Mouse (Mus musculus) inflammation-experienced regulatory T-cells, adult 6 months (primary cell): ENCODE measurements around the gene Nr4a1. TPM values are rescaled to one million over a fixed set of nuclear protein-coding genes. Genes with fewer than 3 reads are reported as not detected.

Experiments
- ATAC-seq: one replicate; pipeline ENCODE4 v1.8.0; 2017
- polyA plus RNA-seq, 3 experiments: library from polyadenylated mRNA; unstranded; fragments of 100-300 nt; shearing (Covaris generic); gene quantifications; one replicate each; pipeline ENCODE4 v1.2.1; 2017

Nr4a1 gene
- polyA plus RNA-seq, 3 experiments from 2014 or later = 46.4 to 73.4 (median 68.3) TPM

DNA sequence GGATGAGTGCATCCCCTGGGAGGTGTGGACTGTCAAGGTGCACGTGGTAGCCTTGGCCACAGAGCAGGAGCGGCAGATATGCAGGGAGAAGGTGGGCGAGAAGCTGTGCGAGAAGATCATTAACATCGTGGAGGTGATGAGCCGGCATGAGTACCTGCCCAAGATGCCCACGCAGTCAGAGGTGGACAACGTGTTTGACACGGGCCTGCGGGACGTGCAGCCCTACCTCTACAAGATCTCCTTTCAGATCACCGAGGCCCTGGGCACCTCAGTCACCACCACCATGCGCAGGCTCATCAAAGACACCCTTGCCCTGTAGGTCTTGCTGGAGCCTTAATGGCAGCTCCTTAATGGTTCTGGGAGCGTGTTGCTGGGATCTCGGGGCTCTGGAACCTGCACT, 36.3 kb downstream of the Nr4a1 start:
- no peak for ATAC-seq

DNA sequence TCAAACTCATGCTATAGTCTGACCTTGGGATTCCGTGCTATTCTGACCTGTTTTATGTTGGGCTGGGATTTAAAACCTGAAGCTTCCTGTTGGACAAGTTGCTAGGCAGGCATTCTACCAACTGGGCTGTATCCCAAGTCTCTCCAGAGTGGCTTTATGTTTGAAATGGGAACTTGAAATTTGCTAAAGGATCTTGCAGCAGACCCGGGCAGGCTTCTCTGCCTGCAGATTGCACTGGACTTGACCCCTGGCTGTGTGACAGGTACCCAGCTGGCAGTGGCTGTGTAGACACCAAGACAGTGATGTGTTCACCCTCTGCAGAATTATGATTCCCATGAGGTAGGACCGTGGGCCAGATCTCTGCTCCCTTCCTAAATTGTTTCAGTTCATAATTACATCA, 37.9 kb downstream of the Nr4a1 start:
- no peak for ATAC-seq

DNA sequence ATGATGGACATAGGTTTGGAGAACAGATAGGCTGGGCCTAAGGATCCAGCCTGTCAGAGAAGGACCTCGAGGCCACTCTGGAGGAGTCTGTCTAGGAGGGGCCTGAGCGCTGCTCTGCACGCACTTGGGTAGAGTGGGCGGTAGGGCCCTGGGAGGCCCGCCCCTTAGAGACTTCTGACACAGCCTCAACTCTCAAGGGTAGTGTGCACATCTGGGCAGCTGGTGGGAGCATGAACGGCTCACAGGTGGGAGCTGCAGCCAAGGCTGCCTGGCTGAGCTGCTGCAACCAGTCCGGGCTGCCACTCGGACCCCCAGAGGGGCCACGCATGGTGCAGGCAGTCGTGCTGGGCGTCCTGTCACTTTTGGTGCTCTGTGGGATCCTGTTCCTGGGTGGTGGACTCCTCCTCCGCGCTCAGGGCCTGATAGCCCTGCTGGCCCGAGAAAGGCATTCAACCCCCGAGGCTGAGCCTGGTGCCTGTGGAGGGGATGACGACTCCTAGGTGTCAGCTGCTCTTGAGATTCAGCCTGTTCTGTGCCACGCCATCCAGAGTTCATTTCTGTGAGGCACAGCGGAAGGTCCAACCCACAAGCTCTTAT, 39.1 kb downstream of the Nr4a1 start, which contains the start of gene 6030408B16Rik:
Gene 6030408B16Rik (plus strand): TSS at position 188 of the 597 bp plus-strand sequence.
- ATAC-seq = no peak

DNA sequence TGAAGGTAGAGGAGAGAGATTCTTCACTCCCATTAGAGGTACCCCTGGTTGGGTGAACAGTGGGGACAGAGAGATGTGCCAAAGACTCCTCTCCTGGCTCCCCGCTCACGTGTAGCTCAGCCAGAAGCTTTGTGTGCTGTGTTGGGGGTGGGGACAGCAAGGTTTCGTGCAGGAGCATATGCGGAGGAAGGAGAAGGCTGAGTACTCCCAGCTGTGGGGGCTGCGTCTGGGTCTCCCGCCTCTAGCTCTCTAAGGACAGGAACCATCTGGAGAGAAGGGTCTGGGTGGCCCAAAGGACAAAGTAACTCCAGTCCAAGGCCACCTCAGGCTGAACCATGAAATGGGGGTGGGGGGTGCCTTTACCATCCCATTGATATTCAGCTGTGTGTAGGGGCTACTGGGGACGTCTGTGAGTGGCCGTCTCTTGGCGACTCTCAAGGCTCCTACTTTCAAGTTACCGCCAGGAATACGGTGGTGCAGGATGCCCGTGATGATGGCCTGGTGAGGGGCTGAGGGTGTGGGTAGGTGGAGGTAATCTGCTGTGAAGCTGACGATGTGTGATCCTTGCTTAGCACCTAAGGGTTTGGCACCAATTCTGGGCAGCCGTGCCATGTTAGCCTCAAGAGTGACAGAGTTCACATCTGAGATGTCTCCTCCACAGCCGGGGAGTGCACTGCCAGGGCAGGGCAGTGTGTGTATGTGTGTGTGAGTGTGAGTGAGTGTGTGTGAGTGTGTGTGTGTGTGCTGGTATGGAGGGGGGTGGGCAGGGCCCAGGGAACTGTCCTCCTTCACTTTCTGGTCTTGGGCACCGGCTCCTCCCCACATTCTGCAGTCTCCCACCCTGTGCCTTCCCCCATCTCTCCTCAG, 40.2 kb downstream of the Nr4a1 start:
- ATAC-seq = no peak

DNA sequence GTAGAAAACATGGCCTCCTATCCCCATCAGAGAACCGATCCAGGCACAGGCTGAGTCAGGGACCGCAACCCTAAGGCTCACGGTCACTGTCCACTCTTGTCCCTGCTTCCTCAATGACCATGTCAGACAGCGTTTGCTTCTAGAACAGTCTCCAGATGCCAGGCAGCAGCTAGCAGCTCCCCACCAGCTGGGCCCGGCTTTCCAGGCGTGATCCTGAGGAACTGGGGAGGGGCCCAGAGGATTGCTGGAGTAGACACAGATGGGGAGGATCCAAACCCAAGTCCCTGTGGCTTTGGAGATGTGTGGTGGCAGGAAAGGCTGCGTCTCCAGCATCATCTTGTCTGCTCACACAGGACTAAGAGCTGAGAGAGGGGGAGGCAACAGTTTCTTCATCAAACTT, 41.0 kb downstream of the Nr4a1 start:
- peak; percentile 14 for ATAC-seq

DNA sequence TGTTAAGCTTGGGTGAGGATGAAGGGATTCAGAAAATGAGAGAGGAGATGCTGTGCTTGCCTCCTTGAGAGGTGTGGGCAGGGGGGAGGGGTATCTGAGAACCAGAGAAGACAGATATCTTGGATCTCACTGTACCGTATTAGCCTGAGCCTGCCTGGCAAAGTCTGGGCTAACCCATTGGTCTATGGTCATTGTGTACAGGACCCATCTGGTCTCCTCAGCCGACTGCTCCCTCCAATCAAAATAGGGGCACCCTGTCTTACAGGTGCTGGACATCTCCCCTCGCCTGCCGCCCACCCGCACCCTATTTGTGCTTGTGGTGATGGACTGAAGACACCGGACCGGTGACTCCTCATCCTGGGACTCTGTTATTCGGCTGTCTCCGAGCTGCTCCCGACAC, 41.5 kb downstream of the Nr4a1 start:
- ATAC-seq = peak; percentile 21

DNA sequence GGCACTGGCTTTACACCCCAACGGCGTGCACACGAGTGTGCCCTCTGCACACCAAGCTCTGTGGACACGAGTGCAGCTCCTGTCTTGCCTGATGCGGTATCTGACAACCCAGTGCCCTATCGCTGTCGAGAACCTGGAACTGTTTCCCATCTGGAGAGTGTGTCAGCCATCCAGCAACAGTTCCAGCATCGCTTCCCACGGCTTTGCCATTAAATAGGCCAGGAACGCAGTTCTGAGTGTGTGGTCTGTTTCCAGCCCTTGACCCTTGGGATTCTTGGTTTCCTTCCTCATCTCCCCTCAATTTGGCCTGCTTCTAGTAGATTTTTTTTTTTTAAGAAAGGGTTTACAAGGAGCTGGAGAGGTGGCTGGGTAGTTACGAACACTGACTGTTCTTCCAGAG, 42.0 kb downstream of the Nr4a1 start:
- ATAC-seq = no peak

DNA sequence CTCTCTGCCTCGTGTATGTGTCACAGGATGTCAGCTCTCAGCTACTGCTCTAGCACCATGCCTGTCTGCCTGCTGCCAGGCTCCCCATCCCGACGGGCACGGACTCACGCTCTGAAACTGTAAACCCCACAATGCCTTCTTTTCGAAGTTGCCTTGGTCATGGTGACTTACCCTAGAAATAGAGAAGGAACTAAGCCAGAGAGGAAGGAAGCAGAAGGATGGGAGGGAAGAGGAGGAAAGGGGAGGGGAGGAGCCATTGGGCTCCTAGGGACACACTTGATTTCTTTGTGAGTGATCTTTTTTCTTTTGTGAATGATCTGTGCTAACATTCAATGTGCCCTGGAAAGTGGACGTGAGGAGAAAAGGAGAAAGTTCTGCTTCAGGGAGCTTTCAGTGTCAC, 43.9 kb downstream of the Nr4a1 start:
- no peak for ATAC-seq

DNA sequence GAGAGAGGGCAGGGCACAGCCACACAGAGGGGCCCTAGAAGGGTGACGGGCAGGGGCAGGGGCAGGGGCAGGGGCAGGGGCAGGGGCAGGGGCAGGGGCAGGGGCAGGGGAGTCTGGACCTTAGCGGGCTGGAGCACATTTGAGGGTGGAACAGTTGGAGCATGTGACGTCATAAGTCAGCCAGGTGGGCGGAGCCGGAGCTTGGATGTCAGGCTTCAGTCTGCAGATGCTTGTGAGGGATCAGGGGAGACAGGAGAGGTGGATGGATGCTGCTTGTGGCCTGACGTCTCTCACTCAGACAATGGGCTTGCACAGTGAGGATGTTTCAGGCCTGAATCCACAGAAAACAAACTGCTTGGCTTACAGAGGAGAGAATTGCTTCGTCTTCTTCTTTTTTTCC, 44.5 kb downstream of the Nr4a1 start:
- ATAC-seq = no peak

DNA sequence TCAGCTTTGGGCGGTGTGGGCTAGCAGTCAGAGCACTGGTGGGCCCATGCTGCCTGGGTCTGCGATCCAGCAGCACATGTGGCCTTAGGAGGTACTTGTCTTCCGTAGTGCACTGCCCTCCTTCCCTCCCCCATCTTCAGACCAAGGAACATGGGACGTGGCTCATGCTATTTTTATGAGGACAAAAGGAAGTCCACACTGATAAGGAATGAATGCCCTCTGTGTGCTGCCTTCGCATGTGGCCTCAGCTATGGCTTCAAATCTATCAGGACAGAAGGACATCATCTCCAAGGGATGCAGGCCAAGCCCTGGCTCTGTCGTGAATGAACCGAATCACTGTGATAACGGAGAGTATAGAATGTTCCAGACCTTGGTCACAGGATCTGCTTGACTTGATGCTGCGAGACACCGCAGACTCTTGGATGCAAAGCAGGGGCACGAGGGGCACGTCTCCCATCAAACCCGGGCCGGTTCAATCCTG, 45.5 kb downstream of the Nr4a1 start:
- ATAC-seq = no peak

DNA sequence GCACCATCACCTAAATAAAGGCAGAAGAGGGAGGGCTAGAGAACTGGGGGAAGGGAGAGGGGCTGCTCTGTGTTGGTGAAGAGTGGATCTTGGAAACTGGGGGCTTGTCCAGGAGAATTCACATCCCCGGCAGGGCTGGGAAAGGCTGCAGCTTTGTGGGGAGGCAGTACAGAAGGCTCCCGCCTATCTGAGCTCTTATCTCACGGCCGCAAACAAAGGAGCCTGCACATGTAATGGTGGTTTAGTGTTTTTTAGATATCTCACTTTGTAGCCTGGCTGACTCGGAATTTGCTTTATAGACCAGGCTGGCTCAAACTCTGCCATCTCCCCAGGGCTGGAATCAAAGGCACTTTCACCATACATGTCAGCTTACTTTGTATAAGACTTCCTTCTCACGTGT, 46.1 kb downstream of the Nr4a1 start:
- ATAC-seq = no peak

DNA sequence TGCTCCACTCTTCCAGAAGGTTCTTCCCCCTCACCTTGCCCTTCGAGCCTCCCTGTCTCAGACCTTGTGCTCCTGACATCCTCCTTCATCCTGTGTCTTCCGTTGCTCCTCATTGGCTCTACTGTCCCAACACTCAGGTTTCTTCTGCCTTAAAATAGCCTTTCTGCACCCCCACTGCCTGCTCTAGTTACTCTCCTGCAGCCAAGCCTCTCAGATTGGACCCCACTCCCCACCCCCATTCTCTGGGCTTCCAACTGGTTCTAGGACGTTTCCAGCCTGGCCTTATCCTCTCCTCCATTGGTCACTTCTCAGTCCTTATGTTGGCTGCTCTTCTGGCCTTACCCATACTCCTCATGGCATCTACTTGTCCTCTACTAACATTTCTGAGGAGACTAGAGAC, 48.1 kb downstream of the Nr4a1 start:
- ATAC-seq = no peak

DNA sequence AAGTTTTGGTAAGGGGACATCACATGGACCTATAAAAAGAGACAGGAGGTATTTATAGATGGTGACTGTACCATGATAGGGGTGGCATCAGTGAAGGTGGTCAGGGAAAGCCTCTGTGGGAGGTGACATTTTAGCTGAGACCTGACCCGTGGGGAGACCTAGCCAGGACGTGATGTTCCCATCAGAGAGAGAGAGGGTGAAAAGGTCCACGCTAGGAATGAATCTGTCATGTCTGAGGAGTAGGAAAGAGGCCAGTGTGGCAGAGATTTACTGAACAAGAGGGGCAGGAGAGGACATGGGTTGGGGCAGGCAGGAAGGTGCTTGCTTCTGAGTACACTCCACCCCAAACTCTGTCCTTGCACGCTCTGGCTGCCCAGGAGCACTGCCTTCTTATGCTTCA, 49.8 kb downstream of the Nr4a1 start:
- no peak for ATAC-seq

DNA sequence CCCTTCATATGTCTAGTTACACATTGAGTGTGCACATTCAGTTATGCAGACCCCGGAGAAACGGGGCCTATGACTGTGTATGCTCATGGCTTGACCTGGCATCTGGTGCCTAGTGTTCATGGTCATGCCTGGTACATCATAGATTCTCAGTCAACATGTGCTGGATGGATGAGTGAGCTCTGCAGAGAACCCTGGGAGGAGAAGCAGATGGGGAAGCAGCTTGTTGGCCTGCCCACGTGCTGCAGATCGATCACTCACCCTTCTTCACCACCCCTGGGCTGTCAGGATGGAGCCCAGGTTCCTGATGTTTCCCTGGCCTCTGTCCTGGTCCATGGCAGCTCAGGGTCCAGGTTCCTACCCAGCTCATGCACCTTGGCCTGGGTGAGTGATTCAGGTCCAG, 52.4 kb downstream of the Nr4a1 start:
- ATAC-seq = no peak

DNA sequence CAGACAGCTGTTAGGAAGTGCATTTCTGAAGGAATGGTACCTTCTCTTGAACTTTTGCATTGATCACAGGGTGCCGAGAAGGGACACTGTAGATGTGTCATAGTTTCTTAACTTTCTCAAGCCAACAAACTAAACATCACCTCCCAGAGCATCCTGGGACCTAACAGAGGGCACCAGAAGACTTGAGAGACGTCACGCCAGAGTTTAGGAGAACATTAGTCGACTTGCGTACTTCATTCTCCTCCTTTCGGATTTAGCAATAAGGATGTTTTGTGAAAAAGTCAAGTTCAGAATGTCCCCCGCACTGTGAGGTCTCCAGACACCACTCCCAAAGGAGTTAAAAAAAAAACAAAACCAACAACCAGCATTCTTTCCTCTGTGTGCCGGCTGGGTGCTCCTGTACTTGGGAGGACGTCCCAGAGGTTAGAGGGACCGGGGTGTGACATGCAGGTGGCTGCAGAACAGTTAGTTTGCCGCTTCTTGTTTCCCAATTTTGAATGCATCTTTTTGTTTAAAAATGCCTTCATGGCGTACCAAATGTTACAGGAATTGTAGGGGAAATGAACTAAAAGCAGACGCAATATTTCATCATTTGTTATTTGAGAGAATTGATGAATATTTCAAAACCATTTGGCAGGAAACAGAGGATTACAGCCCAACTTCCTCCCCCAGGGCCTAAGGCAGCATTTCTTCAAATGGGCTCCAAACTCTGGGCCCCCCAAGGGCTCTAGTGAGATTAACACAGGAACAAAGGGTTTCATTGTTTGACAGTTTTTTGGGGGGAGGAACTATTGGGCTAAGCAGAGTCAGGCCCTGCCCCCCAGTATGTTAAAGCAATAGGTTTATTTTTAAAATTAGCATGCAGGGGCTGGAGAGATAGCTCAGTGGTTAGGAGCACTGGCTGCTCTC, 54.6 kb downstream of the Nr4a1 start:
- no peak for ATAC-seq

DNA sequence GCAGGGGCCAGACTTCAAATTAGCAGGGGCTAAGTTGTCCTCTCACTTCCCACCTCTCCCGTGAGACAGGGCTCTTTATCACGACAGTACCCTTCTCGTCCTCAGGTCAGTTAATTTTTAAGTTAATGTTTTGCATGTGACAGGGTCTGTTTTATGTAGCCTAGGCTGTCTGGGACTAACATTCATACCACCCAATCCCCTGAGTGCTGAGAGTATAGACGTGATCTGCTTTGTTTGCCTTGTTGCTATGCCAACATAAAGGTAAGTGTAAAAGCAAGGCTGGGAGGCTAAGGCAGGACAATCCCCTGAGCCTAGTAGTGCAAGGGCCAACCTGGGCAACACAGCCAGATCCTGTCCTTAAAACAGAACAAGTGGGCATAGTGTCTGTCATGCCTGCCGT, 55.4 kb downstream of the Nr4a1 start:
- no peak for ATAC-seq

DNA sequence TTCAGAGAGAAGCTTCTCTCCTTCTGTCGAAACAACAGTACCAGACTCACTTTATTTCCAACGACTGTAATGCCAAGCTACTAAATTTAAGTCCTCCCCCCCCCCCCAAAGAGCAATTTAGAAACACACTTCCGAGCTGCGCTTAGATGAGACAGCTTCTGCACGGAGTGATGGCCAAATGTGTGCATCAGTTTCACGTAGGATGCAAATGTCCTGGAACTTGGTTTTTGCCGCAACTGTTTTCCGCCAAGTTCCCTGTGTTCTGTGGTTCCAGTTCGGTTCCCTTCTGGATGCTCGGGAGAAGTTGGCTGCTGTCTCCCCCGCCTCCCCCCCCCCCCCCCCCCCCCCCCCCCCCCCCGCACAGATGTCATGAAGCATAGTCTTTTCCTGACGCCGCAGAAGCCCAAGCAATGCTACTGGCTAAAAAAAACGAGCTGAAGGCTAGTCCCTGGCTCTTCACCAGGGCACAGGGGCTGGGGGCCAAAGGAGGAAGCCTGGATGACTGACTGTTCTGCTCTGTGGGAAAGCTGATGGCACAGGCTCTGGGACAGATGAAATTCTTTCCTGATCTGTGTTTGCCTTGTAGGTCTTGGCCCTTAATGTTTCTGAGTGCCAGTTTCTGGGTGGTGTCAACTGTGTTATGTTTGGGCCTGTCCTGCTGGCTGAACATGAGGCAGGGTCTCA, 57.2 kb downstream of the Nr4a1 start:
- no peak for ATAC-seq

DNA sequence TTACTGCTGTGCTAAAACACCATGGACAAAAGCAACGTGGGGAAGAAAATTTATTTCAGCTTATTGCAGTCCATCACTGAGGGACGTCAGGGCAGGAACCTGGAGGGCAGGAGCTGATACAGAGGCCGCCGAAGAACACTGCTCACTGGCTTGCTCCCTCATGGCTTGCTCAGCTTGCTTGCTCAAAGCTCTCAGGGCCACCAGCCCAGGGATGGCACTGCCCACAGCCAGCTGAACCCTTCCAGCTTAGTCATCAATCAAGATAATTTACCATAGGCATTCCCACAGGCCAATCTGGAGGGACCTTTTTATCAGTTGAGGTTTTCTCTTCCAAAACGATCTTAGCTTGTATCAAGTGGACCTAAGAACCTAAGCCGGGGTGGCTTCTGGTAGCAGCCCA, 57.9 kb downstream of the Nr4a1 start:
- no peak for ATAC-seq

DNA sequence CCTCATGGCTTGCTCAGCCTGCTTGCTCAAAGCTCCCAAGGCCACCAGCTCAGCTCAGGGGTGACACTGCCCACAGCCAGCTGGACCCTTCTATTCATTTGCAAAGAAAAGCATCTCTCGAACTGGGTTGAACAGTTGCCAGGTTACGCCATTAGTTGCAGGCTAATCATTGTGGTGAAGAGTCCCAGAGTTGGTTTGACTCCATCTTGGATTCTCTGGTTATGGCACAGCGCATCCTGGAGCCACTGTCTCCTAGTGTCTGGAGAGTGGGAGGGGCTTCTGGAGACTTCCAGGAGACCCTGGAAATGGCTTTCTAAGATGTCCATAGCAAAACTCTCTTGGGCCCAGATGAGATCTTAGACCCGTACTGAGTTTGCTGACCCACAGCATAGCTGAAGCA, 61.3 kb downstream of the Nr4a1 start:
- ATAC-seq = no peak

DNA sequence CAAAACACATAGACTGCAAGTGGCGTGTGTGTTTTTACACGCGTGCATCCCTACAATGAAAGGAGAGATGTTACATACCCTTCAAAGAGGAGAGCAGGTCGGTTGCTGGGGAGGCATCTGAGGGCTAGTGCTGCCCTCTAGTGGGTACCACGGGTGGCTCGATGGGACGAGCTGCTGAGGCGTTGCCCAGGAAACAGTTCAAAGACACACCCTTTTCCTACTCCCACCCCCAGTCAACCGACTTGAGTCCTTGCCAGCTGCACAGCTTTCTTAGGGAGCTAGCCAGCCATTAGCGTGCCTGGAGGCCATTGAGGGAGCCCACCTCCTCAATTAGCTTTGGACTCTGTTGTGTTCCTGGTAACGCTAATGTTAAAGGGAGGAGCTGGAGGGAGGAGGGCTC, 61.8 kb downstream of the Nr4a1 start:
- peak; percentile 96 for ATAC-seq

DNA sequence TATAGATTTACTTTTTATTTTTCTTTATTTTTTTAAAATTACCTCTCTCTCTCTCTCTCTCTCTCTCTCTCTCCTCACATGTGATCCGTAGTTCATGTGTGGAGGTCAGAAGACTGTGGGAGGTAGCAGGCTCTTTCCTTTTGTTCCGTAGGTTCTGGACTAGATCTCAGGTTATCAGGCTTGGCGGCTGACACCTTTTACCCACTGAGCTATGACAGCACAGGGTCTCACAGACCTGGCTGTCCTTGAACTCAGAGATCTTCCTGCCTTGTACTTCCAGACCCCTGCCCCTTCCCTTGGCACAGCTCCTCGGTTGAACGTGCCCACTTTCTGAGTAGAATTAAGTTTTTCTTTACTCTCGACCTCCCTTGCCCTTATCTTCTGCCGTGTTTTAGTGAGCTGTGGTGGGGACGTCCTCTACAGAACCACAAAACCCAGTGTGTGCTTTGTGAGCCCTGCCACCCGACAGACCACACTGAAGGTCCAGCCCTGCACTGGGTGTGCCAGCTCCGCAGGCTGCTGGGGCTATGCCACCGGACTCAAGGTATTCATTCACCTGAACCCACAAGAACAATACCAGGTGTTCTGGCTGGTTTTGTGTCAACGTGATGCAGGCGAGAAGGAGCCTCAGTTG, 62.3 kb downstream of the Nr4a1 start:
- no peak for ATAC-seq
